Mouse (Mus musculus): ENCODE data around the gene Cpne4. TPM values are rescaled to one million over a fixed set of nuclear protein-coding genes. Genes with fewer than 3 reads are reported as not detected.

Cpne4 gene
- total RNA-seq, 2 experiments from 2014 or later, result 69.9 to 80.3 TPM

- no peak for DNase-seq (ENCODE audit: low spot score in 2 of 2)
- intact Hi-C loops (cut with DNase I), result no loop called here
Observed at GRCm38 (mm10) chr9:104659758-104660157, 112.7 kb downstream of the Cpne4 start.

DNA sequence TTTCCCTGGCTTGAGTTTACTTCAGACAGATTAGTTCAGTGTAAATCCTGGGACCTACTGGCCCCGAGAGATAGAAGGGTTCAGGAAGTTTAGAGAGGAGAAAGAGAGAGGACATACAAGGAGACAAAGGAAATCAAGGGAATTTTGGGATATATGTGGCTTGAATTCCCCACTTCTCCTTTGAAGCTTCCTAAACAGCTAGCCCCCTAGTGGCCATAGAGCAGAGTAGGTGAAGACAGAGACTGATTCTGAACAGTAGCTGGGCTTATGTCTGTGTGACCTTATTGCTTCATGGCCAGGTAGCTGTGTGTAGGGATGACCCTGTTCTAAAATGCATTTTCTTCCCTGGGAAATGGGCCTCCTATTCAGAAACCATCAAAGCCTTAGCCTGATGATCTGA is 129.6 kb downstream of the Cpne4 start:
- DNase-seq (ENCODE audit: low spot score in 2 of 2), result no peak
- intact Hi-C loops (cut with DNase I), result no loop called here

GRCm38 (mm10) chr9:104678571-104678970 is 131.5 kb downstream of the Cpne4 start:
- no peak for DNase-seq (ENCODE audit: low spot score in 2 of 2)
- intact Hi-C loops (cut with DNase I), result no loop called here

- DNase-seq (ENCODE audit: low spot score in 2 of 2), result no peak
- intact Hi-C loops (cut with DNase I), result no loop called here
Observed at GRCm38 (mm10) chr9:104687051-104687450, 140.0 kb downstream of the Cpne4 start.

GRCm38 (mm10) chr9:104693145-104693544 is 146.1 kb downstream of the Cpne4 start:
- intact Hi-C loops (cut with DNase I), result no loop called here
- no peak for DNase-seq (ENCODE audit: low spot score in 2 of 2)

GRCm38 (mm10) chr9:104710831-104711230 is 163.7 kb downstream of the Cpne4 start:
- intact Hi-C loops (cut with DNase I), result no loop called here
- no peak for DNase-seq (ENCODE audit: low spot score in 2 of 2)

- intact Hi-C loops (cut with DNase I), result no loop called here
Observed at GRCm38 (mm10) chr9:104725311-104725710, 178.2 kb downstream of the Cpne4 start.

GRCm38 (mm10) chr9:104742661-104743380 is 195.7 kb downstream of the Cpne4 start:
- intact Hi-C loops (cut with DNase I), result loop anchor here (5.0 kb wide), 1 partner anchor 34 kb away; no protein-coding TSS in a partner anchor
- peak; percentile 27 to 48 for DNase-seq (ENCODE audit: low spot score in 2 of 2)

More at GRCm38 (mm10) chr9:104725311-104725710, 178.2 kb downstream of the Cpne4 start:
- DNase-seq (ENCODE audit: low spot score in 2 of 2), result no peak

GRCm38 (mm10) chr9:104755519-104755918 is 208.4 kb downstream of the Cpne4 start:
- intact Hi-C loops (cut with DNase I), result no loop called here
- DNase-seq (ENCODE audit: low spot score in 2 of 2), result no peak

DNA sequence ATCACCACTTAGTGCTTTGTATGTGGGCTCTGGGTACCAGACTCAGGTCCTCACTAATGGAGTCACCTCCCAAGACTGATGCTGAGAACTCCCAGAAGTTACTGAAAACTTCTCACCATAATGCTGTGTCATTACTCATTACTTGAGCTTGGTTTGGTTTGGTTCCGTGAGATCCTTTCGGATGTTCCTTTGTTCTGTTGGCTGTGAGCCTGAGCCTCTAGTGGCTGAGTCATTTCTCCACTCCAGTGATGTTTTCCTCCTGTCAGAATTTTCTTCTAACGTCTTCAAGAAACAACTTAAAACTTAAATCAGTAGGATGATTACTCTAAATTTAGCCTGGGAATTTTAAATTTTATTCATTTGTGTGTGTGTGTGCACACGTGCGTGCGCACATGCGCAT is 212.9 kb downstream of the Cpne4 start:
- DNase-seq (ENCODE audit: low spot score in 2 of 2), result no peak

DNA sequence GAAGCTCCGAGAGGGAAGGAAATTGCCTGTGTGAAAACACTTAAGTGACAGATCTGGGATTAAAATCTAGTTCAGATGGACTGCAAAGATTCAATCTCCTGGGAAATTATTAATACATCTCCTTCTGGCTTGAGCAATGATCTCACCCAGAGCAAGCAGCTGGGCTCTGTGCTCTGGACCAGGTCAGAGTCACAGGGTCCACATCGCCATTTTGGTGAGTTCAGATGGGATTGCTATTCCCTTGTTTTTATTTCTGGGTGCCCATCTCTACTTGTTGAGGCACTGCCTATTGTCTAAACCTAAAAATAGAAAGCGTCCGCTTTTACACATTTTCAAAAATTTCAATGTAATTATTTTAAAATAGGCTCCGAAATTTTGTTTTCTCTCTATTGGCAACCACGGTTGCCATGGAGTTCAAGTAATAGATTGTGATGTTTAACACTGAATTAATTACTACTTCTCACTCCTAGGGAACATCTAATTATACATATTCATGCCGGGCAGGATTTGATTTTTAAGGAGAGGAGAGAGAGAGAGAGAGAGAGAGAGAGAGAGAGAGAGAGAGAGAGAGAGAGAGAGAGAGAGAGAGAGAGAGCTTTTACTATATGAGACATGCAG is 229.2 kb downstream of the Cpne4 start:
- intact Hi-C loops (cut with DNase I), result loop anchor here (5.0 kb wide), 1 partner anchor 34 kb away; no protein-coding TSS in a partner anchor
- no peak for DNase-seq (ENCODE audit: low spot score in 2 of 2)

More for the DNA sequence above, 212.9 kb downstream of the Cpne4 start:
- intact Hi-C loops (cut with DNase I), result no loop called here

DNA sequence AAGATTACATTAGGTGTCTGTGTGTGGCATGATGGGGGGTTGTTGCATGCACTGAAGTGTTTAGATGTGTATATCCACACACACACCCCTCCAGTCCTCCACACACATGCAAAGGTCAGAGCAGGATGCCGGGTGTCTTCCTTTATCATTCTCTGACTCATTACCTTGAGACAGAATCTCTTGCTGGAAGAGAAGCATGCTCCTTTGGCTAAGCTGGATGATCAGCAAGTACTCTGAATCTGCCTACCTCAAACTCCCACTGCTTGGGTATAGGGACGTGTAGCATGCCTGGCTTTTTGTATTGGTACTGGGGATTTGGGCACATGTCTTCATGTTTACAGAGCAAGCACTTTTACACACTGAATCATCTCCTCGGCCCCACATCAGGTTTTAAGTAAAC is 230.0 kb downstream of the Cpne4 start:
- DNase-seq (ENCODE audit: low spot score in 2 of 2), result no peak

DNA sequence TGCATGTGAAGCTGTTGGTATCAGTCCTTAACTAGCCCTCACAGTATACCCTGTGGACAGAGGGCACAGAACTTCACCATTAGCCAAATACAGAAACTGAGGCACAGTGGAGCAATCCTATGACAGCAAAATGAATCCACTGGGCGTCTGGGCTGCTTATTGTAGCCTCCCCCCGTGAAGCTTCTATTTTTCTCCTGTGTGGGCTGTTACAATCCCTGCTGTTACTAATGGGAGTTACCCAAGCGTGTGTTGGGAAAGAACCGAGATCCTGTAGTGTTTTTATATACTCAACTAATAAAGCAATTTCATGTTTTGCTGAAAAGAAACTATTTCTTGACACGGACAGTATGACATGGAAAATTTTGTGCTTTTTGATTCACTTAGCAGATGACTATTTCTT is 230.7 kb downstream of the Cpne4 start:
- no peak for DNase-seq (ENCODE audit: low spot score in 2 of 2)
- intact Hi-C loops (cut with DNase I), result loop anchor here (5.0 kb wide), 1 partner anchor 35 kb away; no protein-coding TSS in a partner anchor

More for the DNA sequence above, 230.0 kb downstream of the Cpne4 start:
- intact Hi-C loops (cut with DNase I), result loop anchor here (5.0 kb wide), 1 partner anchor 35 kb away; no protein-coding TSS in a partner anchor

DNA sequence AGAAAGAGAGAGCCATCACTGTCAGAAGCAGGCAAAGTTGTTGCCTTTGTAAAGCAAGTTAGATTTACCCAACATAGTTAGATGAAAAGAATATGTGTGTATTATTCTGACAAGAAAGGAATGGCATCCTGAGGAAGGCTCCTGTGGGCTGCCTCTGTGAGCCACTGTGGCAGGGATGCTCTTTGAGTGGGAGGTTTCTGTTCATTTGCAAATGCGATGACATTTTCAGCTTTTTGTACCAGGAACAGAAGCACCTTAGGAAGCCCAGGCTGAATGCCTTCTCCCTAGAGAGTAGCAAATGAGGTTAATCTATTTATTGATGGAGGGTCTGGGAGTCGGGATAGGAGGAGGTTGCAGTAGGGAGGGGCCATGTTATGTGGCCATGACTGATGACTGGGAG is 249.5 kb downstream of the Cpne4 start:
- intact Hi-C loops (cut with DNase I), result no loop called here
- no peak for DNase-seq (ENCODE audit: low spot score in 2 of 2)

DNA sequence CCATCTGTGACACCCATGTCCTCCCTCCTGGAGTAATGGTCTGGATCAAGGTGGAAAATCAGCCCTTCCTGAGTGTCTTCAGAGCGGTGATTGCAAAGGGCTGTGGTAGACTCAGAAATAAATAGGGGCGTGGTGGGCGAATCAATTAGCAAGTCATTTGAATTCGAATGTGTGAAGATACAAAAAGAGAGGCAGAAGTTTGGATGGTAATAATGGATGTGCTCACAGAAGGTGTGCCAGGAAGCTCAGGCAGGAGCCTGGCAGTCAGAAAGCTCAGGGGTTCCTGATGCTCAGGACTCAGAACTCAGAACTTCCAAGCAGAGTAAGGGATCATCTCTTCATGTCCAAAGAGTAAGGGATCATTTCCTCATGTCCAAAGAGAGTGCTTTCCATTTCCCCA is 257.7 kb downstream of the Cpne4 start:
- DNase-seq (ENCODE audit: low spot score in 2 of 2), result no peak
- intact Hi-C loops (cut with DNase I), result no loop called here

DNA sequence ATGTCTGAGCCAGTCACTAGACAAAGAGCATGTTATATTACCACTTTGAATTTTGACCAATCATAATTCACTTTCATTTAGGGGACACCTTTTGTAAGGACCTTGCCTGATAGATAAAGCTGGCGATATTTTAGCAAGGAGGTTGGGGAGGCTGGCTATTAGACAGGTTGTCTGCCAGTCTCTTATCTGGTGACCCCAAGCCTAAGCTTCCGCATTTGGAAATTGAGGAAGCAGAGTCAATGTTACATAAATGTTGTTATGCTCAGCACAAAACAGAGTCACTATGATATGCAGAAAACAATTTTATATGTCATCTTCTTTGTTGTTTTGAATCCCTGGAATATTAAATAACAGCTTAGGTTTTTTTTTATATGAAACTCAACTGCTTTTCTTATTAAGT is 267.6 kb downstream of the Cpne4 start:
- no peak for DNase-seq (ENCODE audit: low spot score in 2 of 2)
- intact Hi-C loops (cut with DNase I), result no loop called here

DNA sequence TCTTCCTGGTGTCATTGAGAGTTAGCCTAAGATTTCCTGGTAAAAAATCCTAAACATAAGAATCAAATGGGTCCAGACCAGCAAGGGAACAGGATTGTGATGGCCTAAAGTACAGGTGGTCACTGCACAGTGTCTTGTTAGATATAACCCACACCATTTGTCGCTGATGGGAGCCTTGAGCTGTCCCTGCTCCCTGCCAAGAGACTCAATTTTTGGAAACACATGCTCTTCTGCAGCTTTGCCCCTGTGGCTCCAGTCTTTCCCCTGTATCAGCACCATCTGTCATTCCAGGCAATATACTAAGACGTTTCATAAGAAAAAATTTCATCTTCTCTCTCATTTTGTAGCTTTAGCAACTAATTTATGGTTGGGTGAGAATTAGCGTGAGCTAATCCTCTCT is 281.6 kb downstream of the Cpne4 start:
- intact Hi-C loops (cut with DNase I), result no loop called here
- no peak for DNase-seq (ENCODE audit: low spot score in 2 of 2)

- intact Hi-C loops (cut with DNase I), result no loop called here
- DNase-seq (ENCODE audit: low spot score in 2 of 2), result no peak
Observed at GRCm38 (mm10) chr9:104832934-104833539, 286.0 kb downstream of the Cpne4 start.

DNA sequence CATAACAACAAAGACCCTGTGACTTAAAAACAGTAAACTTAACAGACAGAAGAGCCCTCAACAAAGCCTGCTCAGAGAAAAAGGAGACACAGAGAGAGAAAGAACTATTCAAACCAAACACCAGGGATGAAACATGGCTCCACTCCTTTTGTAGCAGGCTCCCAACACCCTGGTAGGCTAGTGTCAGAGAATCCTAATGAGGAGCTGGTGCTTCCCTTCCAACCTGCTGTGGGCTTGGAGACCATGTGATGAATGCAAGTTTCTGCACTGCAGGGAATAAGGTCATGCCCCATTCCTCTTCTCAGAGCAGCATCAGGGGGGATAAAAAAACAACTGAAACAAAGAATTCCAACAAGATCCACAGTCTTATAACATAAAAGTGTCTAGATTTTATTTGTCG is 290.8 kb downstream of the Cpne4 start:
- DNase-seq (ENCODE audit: low spot score in 2 of 2), result no peak
- intact Hi-C loops (cut with DNase I), result no loop called here

DNA sequence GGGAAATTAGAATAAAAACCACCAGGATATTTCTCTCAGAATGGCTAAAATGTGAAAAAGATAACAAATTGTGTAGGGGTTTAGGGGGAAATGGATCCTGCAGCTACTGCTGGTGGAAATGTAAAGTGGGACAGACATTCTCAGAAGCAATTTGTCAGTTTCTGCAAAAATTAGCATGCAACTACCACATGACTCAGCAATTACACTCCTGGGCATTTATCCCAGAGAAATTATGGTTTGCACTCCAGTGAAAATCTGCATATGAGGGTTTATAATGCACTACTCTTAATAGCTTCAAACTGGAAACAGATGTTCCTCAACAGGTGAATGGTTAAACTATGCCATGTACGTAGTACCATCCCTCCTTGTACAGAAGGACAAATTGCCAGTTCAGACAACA is 294.2 kb downstream of the Cpne4 start:
- DNase-seq (ENCODE audit: low spot score in 2 of 2), result peak in 1 of 2 experiments; percentile 28
- intact Hi-C loops (cut with DNase I), result loop anchor here (5.0 kb wide), 1 partner anchor 211 kb away; the partner anchor contains the start of gene Mrpl3
